Mouse (Mus musculus) left cerebral cortex, adult 11 months (tissue): ENCODE results near the gene Kbtbd13.
A peak's percentile ranks its signal among the peaks of the same experiment; 100 is the strongest.
"Not testable (repeated sequence)": the region's sequence is repeated elsewhere in the genome, so short reads cannot be mapped to it uniquely, and the experiment has no call there.

Source experiments
- DNase-seq: peaks from one replicate; pipeline ENCODE4 v3.0.0; 2022; ENCODE audit warnings: low spot score

Gene Kbtbd13

DNA sequence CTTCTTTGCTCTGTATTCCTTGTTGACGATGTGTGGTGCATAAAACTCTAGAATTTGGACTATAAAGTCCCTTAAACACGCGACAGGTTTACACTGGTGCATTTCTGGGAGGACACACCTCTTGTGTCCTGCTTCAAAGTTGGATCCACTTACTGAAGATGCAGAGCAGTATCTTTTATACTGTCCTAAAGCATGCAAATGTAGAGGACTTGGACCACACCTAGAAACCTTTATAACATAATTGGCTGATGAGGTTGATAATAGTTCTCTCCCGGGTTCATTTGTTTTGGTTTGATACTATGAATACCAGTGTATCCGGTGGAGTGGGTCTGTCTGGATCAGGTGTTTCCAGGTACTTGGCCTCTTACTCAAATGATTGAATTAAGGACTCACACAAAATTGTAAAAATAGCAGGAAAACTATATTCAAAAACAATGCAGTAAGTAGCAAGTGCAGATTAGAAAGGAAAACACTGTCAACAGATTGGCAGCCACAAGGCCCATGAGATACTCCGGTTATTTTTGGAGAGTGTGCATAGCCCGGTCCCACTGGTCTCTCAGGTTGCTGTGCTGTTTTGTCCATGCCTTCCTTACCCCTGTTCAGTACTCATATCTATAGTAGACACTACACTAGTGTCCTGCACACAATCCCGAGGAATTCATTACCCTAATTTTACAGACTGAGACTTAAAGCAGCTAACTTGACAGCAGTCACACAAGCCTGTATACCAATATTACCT, 44.2 kb downstream of the Kbtbd13 start:
- no peak for DNase-seq

DNA sequence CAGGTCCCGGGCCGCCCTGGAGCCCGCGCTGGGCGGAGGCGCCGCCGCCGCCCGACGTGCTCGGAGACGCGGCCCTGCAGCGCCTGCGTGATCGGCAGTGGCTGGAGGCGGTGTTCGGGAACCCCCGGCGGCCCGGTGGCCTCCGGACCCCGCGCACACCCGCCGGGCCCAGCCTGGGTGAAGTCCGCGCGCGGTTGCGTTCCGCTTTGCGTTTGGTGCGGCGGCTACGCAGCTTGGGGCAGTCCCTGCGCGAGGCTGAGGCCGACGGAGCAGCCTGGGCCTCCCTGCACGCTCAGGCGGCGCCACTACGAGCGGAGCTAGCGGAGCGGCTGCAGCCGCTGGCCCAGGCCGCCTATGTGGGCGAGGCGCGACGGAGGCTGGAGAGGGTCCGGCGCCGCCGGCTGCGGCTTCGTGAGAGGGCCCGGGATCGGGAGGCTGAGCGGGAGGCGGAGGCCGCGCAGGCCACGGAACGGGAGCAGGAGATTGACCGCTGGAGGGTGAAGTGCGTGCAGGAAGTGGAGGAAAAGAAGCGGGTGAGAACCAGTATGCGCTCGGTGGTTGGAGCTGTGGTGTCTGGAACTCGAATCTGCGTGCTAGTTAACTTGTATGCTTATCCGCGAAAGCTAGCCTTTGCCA, 44.9 kb downstream of the Kbtbd13 start:
- DNase-seq = no peak

DNA sequence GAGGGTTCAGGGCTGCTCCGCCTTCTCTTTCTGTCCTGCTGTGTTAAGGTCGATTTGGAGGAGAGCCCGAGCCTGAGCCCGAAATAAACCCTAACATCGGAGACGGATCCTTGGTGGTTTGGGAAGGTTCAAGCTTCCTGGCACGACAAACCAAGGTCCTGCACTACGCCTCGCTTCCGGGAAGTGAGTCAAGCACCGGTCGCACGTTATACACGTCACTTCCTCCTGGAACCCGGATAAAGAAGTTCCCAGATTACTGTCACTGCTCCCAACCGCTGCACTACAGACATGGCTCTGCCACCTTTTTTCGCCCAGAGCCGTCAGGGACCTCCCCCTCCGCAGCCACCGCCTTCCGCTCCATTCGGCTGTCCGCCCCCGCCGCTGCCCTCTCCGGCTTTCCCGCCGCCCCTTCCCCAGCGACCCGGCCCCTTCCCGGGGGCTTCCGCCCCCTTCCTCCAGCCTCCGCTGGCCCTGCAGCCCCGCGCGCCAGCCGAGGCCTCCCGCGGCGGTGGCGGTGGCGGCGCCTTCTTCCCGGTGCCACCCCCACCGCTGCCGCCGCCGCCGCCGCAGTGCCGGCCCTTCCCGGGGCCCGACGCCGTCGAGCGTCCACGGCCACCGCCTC, 45.5 kb downstream of the Kbtbd13 start, which contains the start of gene Pdcd7:
Gene Pdcd7, plus strand, starts transcription at position 251 of the 622 bp plus-strand sequence.
- peak; percentile 92 for DNase-seq

DNA sequence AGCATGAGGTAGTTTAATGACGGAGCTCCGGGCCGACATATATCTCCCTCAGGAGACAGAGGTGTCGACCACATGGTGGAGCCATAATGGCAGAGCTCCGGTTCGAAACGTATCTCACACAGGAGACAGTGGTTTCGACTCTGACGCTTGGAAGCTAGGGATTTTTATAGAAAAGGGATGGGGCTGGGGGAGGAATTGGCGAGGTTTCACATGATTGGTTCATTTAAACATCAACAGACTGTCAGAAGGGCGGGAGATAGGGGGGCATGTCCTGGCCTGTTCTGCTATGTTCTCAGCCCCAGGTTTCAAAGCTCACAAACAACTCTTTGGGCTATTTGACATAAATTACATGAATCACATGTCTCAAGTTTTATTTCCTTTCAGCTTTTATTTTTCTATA, 46.0 kb downstream of the Kbtbd13 start:
- not testable (repeated sequence) for DNase-seq

DNA sequence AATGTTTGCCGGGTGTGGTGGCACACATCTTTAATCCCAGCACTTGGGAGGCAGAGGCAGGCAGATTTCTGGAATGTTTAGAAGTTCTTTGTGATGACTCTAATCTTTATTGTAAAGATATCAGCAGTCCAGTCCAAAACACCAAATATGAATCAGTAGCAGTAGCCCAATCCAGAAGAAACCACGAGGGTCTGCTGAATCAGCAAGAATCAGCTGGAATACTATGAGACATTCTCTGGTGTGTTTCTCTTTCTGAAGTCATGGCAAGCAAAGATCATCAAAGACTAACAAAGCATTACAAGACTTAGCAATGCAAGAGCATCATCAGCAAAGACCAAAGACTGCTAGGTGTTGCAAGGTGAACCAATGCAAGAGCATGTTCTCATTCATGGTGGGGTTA, 51.0 kb downstream of the Kbtbd13 start:
- no peak for DNase-seq

- no peak for DNase-seq
These were observed 52.3 kb downstream of the Kbtbd13 start for GRCm38 (mm10) chr9:65339146-65339545.
